Mouse (Mus musculus): ENCODE measurements at regions not wholly inside any gene's neighbourhood (a gene's known extent, or its start where the extent isn't known, plus 50 kb on each side); places are given as distances from the start of the nearest gene placed in this dataset.

DNA sequence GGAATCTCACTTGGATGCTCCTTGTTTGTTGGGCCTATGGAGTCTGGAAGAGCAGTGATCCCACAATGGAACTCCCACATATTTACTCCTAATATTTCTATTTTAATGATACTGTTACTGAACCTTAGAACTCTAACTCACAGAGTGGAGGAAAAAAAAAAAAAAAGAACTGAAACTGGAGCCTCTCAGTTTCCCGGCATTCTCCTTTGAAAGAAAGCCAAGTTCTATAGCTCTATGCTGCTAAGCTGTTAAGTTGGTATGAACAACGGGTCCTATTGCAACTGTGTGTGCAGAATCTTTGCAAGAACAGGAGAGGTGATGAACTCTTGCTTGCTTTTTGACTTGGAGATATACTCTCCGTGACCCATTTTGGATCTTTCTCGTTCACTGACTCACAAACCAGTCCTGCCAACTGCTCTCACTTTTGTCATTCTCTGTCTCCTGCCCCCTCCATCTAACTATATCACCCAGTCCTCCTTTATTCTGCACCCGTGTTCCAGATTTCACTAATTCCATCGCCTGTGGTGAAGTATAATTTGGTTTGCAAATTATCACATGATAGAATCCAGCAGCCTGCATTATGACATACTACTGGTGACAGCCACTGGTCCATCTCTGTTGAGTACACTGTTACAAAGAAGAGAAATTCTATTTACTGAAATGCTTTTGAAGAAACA, 92.6 kb upstream of the Ctsc start:
- no peak for DNase-seq (ENCODE audit: low read depth, low spot score)

DNA sequence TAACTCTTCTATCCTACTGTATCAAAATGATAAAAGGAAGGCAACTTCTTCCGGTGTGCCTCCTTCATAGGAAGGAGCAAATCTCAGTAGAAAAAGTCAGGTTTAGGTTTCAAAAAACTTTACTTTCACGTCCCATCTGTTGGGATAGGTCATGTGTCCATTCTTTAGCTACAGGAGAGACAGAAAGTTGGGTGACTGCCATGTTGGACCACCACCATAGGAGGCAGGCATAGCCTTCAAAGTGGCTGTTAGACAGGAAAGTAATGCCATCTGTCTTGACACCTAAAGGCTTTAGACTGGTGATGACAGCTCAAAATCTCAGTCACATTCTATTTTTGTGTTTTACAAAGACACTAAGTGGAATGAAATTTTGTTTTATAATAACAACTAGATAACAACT, 90.3 kb upstream of the Ctsc start:
- no peak for DNase-seq (ENCODE audit: low read depth, low spot score)

DNA sequence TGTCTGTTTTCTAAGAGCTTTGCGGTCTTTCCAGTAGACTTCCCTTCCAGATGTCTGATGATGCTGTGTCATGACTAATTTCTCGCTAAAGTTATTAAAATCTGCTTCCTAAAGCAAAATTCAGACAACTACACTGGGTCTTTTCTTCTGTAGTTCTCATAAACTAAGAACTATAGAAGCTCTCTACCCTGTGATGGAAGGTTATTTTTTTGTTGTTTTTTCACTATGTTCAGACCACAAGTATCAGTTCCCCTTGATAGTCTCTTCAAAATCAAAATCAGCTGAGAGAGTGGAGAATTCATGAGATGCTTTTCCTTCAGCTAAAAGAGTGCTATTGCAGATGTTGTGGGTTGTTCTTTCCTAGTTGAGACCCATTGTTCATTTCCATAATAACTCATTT, 85.1 kb upstream of the Ctsc start:
- DNase-seq (ENCODE audit: low read depth, low spot score): peak; percentile 44

DNA sequence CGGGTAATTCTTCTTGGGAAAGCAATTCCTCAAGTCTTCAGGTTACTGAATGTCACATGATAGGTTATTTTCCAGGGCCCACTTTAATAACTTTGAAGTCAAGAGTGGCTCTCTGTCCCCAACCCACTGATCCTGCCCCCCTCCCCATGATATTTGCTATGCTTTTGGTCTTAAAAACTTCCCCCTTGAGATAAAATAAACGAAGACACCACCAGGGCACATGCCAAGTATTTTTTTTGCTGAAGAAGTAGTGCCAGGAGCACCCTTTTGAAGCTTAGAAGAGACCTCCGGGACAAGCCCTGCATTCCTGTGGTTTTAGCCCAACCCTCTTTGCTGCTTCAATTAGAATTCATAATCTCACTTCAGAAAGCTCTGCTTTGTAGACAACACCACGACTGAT, 78.8 kb upstream of the Ctsc start:
- DNase-seq (ENCODE audit: low read depth, low spot score): no peak

DNA sequence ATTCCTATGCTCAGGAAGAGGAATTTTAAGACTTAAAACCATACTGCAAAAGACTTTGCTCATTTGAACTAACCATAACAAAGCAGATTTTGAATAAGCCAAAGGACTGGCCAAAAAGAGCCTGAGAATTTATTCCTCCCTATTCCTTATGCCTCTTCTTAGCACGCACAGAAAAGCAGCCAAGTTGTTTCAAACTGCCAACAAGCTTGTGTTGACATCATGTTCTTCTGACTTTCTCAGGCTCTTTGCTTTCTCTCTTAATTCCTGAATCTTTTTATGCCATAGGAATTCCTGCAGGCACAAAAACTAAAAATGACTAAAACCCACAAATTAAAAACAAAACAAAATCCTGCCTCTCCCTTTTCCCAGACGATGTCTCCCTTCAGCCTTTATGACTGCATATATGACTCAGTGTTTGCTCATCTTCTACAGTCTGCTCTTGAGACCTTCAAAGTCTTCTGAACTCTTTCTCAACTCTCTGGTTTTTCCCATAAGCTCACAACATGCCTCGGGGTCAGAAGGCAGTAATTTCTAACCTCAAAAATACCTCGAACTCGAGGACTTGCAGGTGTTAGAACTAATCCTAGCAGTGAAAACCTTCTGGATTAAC, 77.9 kb upstream of the Ctsc start:
- DNase-seq (ENCODE audit: low read depth, low spot score): no peak

DNA sequence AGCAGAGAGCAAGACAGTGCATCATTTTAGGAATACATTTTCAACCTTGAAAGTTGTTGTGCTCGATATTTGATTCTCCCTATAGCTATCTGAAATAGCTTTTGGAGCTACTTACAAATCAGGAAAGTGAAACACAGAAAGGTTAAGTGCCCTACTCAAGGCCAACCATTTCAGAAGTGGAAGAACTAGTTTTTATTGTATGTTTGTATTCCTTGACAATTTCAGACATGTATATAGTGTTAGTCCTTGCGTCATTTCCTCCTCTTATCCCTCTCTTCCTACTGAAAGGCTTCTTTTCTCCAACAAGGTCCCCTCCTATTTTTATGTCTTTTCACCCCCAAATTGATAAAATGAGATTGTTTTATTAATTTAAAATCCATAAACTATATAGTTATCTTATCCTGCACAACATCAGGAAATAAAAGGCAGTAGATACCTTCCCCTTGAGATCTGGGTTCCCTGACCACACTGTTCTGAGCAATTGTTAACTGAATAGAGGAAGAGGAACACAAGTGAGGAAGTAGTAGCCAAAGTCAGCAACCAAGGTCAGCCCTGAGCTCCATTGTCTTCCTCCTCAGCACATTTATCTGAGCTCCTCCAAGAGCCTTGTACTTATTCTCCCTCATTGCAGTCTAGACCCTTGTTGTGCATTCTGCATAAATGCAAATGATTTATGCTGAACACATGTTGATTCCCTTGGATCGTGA, 76.1 kb upstream of the Ctsc start:
- no peak for DNase-seq (ENCODE audit: low read depth, low spot score)

DNA sequence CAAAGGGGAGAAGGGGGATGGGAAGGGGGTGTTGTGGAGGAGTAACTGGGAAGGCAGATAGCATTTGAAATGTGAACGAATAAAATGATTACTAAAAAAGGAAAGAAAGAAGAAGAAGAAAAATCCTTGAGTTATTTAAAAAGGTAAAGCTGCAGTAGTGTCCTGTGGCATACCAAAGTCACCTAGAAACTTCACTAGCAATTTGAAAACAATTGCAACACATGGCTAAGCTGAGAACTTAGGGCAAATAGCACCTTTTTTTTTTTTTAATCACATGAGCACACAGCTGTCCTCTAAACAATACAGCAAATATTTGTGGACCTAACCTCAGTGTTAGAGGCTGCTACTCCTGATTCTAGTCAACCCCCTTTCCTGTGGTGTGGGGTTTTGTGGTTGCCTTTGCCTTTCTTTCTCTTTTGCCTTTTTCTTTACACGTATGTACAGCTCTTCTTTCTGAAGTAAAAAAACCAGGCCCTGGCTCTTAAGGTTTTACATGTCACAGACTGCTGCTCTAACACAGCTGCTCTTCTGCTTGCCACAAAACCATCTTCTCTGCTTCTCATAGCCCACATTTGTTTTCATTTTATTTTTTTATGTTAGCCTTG, 71.6 kb upstream of the Ctsc start:
- peak; percentile 54 for DNase-seq (ENCODE audit: low read depth, low spot score)

DNA sequence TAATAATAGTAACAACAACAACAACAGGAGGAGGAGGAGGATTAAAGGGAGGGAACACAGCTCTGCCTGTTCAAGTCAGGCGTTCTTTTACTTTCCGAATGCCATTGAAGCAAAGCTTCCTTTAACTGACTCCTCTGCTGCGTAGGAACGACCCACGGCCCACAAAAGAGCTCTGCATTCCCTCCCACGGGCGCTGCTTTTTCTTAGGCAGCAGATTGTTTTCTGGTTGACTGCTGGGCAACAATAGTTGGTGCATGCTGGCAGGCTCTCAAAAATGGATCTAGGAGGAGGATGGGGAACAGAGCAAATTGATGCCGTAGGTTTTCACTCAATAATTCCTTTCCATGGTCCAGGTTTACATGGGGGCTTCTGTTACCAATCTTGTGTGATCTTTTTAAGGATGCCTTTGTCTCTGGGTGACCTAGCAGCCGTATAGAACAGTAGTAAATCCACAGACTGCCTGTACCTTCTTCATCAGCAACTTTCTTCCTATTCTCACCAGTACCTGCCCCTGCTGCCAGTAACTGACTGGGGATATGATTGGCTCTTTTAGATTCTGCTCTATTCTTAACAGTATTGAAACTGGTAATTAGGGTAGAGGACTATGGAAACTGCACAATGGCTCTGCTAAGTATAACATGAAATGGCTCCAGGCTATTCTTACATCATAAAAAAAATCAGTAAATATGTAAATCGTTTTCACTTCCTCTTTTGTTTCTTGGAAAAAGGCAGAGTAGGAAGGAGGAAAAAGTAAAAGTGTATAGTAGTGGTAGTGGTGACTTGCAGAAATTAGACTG, 70.8 kb upstream of the Ctsc start:
- peak; percentile 60 for DNase-seq (ENCODE audit: low read depth, low spot score)

DNA sequence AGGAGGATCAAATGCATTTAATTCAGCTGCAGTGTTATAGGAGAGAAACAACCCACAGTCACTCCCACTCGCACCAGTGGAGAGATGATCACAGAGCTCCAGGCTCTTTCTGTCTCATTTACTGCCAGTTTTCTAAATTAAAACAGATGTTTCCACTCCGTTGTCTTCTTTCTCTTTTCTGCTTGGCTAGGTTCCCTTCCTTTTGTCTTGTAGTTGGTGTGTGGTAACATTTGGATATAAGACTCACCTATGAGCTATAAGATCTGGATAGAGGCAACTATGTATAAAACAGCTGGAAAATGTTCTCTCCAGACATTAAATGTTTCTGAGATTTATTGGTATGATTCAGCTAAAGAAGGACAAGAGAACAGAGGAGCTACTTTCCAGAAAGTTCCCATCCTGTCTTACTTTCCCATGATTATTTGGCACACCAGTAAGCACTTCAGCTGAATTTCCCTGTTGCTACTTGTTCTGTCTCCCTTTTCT, 63.1 kb upstream of the Ctsc start:
- no peak for DNase-seq (ENCODE audit: low read depth, low spot score)

DNA sequence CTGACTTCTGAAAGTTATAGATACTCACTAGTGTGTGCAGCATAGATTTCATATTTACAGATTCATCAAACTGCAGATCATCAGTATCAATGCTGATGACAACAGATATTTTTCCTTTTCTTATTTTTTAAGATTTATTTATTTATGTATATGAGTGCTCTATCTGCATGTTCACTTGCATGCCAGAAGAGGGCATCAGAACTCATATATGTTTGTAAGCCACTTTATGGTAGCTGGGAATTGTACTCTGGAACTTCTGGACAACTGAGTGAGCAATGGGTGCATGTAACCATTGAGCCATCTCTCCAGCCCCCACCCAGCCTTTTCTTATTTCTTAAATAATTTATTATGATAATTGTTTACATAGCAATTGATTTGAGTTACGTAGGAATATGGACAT, 62.5 kb upstream of the Ctsc start:
- DNase-seq (ENCODE audit: low read depth, low spot score): no peak

DNA sequence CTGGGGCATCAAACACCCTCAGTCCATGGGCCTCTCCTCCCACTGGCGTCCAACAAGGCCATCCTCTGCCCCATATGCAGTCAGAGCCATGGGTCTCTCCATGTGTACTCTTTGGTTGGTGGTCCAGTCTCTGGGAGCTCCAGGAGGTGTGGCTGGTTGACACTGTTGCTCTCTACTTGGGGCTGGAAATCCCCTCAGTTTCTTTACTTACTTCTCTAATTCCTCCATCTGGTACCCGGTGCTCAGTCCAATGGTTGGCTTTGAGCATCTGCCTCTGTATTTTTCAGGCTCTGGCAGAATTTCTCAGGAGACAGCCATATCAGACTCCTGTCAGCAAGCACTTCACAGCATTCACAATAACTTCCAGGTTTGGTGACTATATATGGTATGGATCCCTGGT, 55.7 kb upstream of the Ctsc start:
- DNase-seq (ENCODE audit: low read depth, low spot score): peak; percentile 51

DNA sequence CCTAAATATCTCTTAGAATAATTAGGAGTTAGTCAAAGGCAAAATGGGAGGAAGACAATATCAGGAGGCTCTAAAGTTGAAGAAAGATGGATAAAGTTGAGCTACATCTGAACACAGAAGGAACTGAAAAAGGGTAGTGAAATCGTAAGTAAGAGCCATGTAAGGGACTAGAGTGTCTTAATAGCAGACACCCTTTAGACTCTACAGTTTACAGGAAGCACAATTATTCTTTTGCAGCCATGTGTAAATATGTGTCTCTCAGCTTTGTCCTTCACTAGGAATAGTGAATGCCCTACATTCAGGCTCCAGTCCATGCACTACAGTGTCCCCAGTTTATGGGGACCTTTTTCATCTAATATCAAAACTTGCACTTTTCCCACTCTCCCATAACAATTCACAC, 52.1 kb upstream of the Ctsc start:
- DNase-seq (ENCODE audit: low read depth, low spot score): peak; percentile 74

Measured in A20 (cell line).